Mouse (Mus musculus) C2C12 (cell line): ENCODE data around the gene Fam210b.

Experiments used
- CEBPB ChIP-seq: IDR thresholded peaks from one replicate; pipeline ENCODE4 v1.6.1; 2011; ENCODE audit warnings: low read depth, mild to moderate bottlenecking, control low read depth, moderate library complexity
- CTCF ChIP-seq: IDR thresholded peaks from one replicate; pipeline ENCODE4 v1.5.1; 2011; ENCODE audit not compliant: control insufficient read depth, insufficient read depth, insufficient read length
- FOSL1 ChIP-seq: IDR thresholded peaks from one replicate; pipeline ENCODE4 v1.8.0; 2011; ENCODE audit warnings: mild to moderate bottlenecking, low read length; ENCODE audit not compliant: poor library complexity, insufficient read depth, severe bottlenecking
- MAX ChIP-seq: IDR thresholded peaks from one replicate; pipeline ENCODE4 v1.6.1; 2011; ENCODE audit warnings: mild to moderate bottlenecking, control low read depth
- MYOD1 ChIP-seq: IDR thresholded peaks from one replicate; pipeline ENCODE4 v1.6.1; 2011; ENCODE audit warnings: low read depth; ENCODE audit not compliant: control insufficient read depth, insufficient read length
- MYOG ChIP-seq: IDR thresholded peaks from one replicate; pipeline ENCODE4 v1.6.1; 2011; ENCODE audit not compliant: control insufficient read depth, insufficient read length; ENCODE audit errors: extremely low read depth
- USF1 ChIP-seq: IDR thresholded peaks from one replicate; pipeline ENCODE4 v1.6.1; 2011; ENCODE audit warnings: low read depth, mild to moderate bottlenecking, control low read depth, moderate library complexity

DNA sequence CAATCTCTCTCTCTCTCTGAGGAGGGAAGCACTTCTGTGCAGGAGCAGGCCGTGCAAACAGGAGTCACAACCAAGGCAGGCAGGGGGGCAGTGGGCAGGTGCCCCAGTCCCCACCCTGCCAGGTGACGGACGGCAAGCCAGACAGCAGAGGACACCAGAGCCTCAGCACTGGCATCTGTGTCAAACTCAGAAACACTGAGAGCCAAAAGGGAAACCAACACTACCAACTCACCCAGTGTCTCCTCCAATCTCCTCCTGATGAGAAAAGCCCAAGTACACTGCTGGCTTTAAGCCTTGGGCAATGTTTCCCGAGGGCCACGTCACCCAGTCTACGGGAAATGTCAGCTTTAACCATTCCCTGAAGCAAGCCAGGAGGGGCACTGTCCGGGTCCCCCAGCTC is 17.8 kb downstream of the Fam210b start:
- TF ChIP-seq CTCF, result no peak
- TF ChIP-seq MAX, result no peak
- TF ChIP-seq USF1, result no peak
- no peak for TF ChIP-seq CEBPB
- no peak for TF ChIP-seq MYOG
- TF ChIP-seq MYOD1, result no peak
- TF ChIP-seq FOSL1, result no peak
